Mouse (Mus musculus) lung, postnatal 36 days (tissue): ENCODE results near the gene Dnajb3.
A peak's percentile ranks its signal among the peaks of the same experiment; 100 is the strongest.

ENCODE experiments used
- DNase-seq: peaks from one replicate; pipeline ENCODE4 v3.0.0; 2022; ENCODE audit warnings: mixed read lengths

The Dnajb3 gene

DNA sequence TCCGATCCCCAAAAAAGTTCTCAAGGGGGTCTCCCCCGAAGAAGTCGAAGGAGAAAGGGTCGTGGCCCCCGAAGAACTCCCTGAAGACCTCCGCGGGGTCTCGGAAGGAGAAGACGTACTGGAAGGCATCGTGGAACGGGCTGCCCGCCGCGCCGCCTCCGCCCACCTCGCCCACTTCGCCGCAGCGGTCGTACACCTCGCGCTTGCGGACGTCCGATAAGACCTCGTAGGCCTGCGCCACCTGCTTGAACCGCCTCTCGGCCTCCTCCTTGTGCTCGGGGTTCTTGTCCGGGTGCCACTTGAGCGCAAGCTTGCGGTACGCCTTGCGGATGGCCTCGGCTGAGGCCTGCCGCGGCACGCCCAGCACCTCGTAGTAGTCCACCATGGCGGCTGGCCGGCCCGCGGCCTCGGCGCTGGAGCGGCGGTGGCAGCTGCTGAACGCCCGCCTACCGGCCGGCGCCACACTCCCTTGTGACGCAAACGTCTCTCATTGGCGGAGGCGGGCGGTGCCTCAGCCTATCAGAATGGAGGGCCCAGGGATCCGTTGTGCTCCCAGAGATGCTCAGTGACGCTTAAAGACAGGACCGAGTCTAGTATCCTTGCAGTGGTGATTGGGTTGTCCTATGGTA is at the start of gene Dnajb3:
Dnajb3 (minus strand) TSS at position 489 of the 629 bp plus-strand sequence.
- DNase-seq = peak; percentile 71

DNA sequence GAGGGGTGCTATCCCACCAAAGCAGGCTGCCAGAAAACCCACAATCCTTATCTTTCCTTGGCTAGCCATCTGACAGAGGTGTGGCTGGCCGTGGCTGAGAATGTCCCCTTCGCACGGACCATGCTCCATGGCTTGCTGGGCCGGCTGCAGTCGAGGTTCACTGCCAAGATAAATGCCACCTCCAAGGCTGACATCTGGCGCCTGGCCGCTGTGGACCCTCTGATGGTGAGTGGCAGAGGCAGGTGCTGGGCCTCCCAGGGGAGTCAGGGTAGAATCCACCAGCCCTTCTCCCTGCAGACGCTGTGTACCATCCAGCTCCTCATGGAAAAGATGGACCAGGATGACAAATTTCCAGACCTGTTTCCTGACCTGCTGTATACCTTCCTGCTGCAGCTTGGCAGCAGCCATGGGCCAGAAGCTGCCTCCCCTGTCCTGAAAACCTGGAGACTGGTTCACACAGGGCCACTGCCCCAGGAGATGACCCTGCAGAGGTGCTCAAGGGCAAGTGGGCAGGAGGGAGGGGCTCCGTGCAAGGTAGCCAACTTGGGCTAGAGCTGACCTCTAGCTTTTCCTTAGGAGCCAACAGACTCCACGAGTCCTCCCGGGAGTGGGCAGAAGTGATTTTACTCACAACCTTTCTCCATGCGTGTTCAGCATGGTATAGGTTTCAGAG is 49.3 kb upstream of the Dnajb3 start:
- DNase-seq = no peak

DNA sequence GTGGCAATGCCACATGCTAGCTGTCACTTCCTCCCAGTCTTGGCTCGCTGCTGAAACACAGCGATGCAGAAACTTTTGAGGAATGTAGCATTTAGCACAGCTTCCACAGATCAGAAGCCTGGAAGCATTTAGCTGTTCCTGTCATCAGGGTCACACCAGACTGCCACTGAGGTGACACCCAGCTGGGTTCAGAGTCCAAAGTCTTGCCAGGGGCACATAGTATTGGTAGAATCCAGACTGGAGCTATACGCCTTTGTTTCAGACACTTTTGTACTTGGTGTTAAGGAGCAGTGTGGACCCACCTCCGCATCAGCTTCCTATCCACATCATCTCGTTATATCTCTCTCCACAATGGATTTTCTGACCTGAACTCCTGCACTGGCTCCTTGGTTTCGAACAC is 48.0 kb upstream of the Dnajb3 start:
- DNase-seq = no peak

DNA sequence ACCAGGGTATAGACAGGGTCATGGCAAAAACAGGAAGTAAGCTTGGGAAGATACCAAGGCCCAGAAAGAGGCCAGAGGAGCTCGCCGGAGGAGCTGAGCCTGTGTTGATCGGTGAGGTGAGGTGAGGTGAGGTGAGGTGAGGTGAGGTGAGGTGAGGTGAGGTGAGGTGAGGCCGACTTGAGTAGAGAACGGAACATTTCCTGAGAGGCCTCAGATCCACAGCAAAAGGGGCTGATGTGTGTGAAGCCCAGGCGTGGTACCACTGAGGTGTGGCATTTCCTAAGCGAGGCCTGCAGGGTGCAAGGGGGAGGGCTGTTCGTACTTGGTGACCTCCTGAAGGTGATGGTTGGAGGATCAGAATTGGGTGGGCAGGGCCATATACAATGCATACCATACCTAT is 47.5 kb upstream of the Dnajb3 start:
- no peak for DNase-seq

DNA sequence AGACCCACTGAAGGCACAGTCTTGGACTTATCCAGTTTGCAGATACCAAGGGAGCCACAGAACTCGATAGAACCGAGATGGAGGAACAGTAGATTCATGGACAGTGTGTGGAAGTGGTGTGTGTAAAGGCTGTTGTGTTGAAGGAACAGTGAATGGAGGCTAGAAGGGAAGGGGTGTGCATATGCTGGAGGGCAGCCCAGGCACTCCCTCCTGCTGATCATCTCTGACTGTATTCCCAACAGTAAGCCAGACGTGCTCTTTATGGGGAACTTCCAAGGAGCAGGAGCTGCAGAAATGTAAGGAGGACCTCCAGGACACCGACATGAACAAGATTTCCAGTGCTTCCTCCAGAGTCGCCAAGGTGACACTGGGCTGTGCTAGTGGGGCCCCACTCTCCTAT is 44.4 kb upstream of the Dnajb3 start:
- no peak for DNase-seq

DNA sequence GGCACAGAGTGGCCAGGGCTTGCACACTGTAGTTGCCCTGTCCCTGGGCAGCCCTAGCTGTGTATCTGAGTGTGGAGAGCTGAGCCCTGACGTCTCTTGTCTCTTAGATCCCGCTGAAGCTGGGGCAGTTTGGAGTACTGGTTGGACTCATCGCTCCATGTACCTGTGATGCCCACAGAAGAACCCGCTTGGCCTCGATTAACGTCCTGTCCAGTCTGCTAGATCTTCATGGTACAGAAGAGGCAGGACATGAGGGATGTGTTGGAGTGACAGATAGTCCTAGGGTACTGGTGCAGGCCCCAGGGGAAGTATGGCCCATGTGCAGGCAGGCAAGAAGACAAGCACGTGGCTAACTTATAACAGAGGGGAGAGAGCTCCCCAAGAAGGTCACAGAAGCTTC is 44.0 kb upstream of the Dnajb3 start:
- no peak for DNase-seq

DNA sequence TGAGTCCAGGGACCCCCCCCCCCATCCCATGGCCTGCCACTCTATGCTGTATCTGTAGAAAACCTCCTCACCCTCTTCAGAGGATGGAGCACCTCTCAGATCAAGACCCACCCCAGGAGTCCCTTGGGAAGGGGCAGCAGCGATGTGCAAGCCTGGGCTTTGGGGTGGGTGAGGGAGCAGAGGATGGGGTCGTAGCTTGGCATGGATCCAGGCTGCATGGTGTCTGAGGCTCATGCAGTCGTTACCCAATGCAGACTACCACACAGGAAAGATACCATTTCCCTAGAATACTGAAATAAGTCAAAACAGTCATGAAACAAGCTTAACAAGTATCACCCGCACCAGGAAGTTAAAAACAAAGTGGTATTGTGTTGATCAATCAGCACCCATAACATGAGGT is 43.1 kb upstream of the Dnajb3 start:
- no peak for DNase-seq

DNA sequence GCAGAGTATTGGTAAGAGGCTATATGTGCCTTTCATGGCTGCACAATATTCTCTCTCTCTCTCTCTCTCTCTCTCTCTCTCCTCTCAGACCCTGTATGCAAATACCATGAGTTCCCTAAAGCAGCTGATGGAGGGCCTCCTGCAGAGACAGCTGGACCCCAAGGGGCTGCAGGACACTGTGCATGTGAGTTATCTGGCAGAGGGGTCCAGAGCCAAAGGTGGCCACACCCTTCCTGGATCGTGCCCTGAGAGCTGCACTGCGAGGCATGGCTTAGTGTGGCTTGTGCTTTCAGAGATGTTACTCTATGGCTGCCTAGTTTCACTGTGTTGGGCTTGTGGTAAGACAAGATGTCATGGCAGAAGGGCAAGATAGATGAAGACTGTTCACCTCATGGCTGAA is 42.1 kb upstream of the Dnajb3 start:
- no peak for DNase-seq

DNA sequence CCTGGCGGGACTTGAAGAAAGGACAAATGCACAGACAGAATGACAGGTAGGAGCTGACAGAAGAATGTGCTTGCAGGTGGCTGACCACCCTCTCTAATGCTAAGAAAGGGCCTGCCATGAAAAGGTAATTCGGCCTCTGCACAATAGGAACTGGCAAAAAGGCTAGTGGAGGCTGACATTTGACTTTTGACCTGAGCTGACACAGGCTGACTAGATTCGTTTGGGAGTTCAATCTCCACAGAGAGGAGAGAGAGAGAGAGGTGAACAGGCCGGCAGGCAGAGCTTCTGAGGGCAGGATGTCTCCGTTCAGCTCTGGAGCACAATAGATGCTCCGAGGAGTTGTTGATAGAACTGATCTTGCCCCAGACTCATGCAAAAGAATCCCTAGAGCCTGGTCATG is 40.8 kb upstream of the Dnajb3 start:
- no peak for DNase-seq

DNA sequence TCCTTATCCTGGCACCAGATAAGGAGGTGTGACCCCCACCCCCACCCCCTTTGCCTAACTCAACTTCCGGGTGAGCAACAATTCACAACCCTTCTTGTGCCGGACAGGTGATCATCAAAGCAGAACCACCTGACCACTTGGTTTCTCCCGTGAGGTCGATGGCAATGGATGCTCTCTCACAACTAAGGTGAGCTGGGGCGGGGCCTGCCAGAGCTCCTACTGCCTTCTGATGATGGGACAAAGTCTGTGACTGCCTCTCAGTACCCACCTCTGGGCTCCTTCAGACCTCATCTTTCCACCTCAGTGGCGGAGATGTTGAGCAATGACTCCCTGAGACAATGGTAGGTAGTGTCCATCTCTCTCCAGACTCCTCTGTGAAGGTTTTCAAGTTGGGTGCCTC is 40.3 kb upstream of the Dnajb3 start:
- DNase-seq = no peak

DNA sequence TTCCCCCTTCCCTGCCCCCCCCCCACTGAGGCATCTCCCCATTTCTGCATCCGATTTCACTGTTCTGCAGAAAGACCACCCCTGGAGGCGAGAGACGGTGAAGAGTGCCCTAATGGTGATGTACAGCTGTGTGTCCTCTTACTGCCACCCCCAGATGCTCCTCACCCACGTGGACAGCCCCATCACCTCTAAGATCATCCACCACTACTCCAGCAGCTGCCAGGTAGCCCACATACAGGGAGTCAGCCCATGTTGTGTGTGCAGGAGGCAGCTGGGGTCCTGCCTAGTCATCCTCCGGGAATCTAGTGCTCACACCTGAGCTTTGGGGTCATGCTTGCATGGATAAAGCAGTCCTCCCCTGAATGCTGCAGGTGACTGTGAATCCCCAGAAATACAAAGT is 38.3 kb upstream of the Dnajb3 start:
- DNase-seq = no peak

DNA sequence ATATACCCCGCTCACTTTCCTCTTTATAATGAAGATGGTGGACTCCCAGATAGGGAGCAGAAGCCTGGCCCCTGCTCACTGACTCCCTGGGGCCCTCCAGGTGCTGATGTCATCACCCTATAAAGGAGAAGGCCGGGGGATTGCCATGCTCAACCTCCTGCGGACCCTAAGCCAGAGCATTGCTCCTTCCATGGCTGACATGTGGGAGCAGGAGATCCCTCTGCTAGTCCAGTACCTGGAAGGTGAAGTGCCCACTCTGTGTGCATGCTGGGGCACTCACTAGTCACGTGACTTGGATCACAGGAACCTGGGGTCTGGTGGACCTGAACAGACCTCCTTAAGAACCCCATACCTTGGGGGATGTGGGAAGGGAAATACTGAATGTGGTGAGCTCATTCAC is 35.0 kb upstream of the Dnajb3 start:
- DNase-seq = no peak

DNA sequence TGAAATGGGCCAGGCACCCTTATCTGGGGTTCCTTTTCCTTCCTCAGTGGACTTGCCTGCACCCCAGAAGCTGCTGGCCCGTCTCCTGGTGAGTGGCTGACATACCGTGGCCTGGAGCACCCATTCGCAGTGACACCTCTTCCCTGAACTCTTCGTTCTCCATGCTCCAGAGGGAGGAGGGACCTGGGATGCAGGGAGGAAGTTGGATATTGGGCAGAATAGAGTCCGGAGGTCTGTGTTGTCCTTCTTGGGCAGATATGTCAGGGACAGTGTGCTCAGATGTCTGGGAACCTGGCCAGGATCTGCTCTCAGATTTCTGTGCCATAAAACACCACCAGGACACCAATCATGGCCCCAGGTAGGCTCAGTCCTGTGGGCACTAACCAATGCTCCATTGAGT is 34.5 kb upstream of the Dnajb3 start:
- no peak for DNase-seq

DNA sequence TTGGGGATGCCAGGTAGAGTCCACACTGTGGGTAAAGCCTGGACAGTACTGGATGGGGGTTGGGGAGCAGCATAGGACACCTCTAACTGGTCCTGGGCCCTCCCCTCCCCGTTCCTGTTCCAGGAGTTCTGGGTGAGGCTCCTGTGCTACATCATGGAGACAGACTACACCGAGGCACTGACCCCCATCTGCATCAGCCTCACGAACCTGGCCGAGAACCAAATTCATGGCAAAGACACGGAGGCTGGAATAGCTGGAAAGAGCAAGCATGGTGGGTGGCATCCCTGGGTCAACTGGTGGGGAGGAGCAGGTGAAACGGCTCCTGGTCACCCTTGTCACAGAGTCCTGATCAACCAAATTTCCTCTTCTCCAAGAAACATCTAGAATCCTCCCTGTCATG is 33.2 kb upstream of the Dnajb3 start:
- no peak for DNase-seq

DNA sequence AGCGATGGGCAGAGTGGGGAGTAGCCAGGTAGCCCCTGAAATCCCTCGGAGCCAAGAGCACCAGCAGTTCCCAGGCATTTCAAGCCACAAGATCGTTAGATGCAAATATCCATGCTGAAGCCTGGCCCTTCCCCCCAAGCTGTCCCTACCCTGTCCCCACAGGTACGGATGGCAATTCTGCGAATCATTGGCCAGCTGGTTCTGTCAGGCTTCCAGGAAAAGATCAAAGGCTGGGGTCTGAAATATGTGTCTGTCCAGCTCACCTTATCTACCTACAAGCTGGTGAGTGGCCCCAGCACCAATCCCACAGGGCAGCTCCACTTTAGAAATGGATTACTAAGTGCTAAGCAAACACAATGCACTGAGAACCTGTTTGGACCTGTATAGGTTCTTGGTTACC is 31.7 kb upstream of the Dnajb3 start:
- DNase-seq = peak; percentile 48

DNA sequence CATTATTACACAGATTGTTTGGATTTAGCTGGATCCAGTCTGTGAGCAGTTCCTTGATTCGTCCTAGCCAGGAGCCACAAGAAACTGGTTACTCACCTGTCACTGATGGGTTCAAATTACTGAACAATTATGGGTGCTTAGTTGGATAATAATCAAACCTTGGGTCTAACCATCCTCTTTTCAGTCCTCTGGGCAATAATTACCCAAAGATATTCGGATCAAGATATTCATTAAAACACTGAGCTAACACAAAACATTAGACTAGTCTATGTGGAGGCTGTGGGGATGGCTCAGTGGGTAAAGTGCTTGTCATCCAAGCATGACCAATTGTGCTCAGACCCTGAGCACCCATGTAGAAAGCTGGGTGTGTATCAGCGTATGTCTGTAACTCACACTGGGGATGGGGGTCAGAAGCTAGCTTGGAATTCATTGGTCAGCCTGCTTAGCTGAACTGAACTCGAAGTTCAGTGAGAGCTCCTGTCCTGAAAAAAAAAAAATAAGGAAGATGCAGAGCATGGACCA is 30.4 kb upstream of the Dnajb3 start:
- no peak for DNase-seq

DNA sequence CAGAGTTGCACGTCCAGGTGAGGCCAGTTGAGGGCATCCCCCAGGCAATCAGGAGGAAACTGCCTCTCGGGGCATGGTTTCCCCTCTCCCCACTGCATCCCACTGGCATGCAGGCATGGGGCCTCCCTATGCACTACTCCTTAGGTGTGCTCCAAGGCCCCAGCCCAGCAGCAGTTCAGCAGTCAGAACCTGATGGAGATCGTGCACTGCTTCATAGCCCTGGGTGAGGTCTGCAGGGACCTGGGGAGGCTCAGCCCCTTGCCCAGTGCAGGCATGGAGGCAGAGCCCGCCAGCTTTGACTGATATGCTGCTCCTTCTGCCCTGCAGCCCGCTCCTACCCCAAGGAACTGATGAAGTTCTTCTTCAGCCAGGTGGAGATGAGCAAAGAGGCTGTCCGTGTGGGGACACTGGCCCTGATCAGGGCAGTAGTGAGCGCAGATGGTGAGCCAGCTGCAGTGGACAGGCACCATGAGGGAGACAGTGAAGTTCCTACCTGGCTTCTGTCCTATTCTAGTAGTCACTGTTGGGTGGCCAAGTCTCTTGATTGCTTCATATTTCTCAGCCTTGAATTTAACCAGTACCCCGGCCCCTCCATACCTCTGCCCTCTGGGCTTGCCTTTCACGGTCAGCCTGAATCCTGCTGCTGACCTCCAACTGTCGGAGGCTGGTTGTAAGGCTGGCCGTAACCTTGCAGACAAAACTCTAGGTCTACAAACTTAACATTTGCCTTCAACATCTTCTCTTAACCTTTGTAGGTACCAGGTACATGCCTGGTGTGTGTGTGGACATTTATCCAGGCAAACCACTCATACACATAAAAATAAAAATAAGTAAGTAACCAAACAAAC is 29.7 kb upstream of the Dnajb3 start:
- DNase-seq = no peak

DNA sequence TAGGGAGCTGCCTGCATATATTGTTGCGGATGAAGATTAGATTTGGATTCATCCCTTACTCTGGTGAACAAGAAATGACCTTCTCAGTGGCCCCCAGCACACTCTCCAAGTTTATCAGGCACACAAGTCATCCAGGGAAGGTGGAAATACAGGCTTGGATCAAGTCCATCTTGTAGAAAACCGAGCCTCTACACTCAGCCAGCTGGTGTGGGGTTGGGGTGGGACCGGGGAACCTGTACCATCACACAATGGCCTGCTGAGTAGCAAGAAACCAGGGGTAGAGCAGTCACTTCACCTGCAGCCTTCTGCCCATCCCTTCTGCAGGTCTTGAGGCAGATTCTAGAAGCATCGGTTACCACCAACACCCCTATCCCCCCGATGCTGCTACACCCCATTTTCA is 29.1 kb upstream of the Dnajb3 start:
- no peak for DNase-seq

DNA sequence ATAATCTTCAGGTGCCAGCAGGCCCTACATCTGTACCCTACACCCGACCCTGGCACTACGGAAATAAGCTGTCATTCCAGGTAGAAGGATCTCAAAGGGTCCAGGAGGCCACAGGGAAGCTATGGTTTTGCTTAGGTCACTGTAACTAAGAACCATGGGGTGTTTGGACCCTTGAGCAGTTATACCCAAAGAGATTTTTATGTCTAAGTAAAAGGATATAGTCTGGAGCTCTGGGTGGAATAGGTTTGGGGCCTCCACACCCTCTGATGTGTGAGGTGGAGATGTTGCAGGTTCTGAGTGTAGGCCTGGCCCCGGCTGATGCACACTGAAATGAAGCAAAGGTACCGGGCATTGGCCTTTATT is 28.6 kb upstream of the Dnajb3 start:
- DNase-seq = no peak

DNA sequence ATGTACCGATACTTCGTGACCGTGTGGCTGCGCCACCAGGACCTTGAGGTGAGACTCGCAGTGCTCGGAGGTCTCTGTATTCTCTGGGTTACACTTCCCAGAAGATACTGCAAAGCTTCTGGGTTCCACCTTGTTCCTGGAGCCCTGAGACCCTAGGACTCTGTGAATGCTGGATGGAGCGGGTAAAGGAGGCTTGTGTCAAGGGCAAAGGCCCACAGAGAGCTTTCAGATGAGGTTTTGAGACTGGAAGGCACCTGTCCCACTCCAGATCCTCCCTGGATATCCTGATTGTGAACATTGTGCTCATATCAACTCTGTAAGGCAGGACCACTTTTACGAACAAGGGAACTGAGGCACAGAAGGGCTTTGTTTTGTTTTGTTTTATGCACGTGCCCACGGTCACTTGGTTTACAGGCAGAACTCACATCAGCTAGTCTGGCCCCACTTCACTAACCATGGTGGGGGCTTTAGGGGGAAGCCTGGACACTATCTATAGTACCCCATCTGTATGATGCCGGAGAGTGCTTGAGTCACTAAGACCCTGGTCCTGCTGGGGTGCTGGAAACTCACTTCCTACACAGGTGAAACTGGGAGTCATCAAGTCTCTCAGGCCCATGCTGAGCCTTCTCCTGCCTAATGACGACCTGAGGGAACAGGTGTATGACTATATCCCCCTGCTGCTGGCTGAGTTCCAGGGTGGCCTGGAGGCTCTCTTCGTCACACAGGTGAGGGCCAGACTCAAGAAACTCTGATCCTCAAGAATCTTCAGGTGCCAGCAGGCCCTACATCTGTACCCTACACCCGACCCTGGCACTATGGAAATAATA is 28.1 kb upstream of the Dnajb3 start:
- no peak for DNase-seq

DNA sequence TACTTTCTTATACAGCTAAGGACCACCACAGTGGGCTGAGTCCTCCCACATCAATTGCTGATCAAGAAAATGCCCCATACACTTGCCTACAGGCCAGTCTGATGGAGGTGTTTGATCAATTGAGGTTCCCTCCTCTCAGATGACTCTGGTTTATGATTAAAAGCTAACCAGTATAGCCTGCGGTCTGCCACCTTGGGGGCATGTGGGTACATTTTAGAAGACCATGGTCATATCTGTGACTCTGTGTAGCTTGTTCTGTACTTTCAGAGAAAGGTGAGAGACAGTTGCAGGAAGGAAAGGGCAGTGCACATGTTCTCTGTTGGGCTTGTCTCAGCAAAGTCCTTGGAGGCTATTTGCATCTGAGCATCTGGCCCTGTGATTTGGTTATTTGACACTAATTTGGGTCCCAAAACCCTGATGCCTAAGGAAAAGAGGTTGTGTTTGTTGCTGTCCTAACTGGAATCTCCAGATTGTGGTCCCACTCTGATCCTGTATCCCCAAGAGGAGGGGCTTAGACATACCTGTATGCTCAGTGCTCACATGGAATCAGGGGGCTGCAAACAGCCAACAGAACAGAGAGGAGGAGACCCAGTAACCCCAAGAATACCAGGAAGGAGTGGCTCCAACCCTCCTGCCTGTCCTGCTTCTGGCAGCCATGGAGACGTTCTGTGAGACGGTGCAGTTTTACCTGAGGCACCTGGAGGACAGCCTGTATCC is 27.2 kb upstream of the Dnajb3 start:
- DNase-seq = no peak

DNA sequence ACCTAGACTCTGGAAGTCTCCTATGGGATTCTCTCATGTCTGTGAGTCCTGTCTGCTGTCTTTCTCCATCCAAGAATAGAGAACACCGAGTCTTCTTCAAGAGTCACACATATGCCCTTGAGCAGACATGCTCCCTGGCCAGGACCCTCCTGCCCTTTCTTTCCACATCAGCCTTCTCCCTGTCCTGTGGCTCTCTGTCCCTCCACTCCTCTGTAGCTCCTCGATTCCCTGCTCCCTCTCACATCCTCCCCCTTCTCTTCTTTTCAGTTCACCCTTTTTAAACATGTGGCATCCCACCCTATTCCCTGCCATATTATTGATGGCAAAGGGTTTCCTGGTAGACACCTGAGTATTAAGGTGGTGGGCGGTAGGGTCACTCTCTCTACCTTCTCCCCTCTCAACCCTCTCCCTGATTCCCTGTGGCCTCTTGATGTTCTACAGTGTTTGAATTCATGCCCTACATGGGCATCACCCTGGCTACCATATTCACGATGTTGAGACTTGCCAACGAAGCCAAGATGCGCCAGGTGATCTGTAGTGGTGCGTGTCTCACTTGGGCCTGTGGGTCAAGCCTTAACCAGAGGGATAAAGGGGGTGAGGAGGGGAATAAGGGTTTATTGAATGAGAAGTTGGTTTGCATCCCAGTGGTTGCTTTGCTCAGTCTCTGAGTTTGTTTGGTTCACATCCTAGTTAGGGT is 26.4 kb upstream of the Dnajb3 start:
- DNase-seq = no peak
